Mouse (Mus musculus) G1E-ER4 (cell line): ENCODE results near the gene Ahnak. TPM values are rescaled to one million over a fixed set of nuclear protein-coding genes. Genes with fewer than 3 reads are reported as not detected.

Experiments used
- GATA1 ChIP-seq: IDR thresholded peaks from one replicate; pipeline ENCODE4 v1.8.0; 2012; ENCODE audit warnings: low read length, inconsistent platforms
- polyA plus RNA-seq: library from polyadenylated mRNA; stranded (reverse); fragments of >175 nt; gene quantifications from 2 replicates; pipeline ENCODE4 v1.2.3, GENCODE M21; 2012

Ahnak gene
- polyA plus RNA-seq, 1 experiment = 1.3 TPM

GRCm38 (mm10) chr19:9079916-9080315, 90.8 kb downstream of the Ahnak start:
- no peak for TF ChIP-seq GATA1

DNA sequence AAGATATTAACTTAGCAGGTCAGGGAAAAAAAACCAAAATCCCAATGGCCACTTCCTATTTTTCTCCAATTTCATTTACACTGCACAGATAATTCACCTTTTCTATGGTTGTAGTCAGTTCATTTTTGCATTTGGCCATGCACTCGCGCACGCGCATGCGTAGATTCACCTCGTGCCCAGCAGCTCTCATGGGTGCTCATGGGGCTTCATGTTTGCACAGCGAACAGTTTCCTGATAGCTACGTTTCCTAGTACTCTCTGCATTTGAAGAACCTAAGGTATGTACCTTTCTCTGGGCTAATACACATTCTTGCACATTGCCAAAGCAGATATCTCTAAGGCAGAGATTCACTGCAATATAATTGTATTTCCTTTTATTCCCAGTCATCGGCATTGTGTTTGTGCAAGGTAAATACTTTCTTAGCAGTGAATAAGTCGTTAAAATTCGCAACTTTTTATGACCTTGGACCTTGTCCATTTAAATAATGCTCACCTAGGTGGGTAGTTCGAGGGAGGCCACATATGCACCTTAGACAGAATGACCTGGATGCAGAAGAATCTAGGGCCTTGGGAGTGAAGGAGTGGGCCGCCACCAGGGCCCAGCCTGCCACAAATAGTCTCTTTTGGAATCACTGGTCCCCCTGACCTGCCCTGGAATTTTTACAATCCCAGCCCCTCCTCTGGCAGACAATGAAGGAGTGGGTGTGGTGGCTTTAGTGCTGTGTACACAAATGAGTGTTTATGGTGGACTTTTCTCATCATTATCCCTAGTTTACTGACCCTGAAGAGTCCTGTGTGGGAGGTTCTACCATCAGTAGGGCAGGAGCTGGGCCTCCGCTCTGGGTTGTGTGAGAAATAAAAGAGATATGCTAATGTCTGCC, 92.5 kb downstream of the Ahnak start:
- no peak for TF ChIP-seq GATA1

- TF ChIP-seq GATA1 = no peak
These were observed 93.3 kb downstream of the Ahnak start for GRCm38 (mm10) chr19:9082191-9083009.

GRCm38 (mm10) chr19:9083010-9083355, 93.9 kb downstream of the Ahnak start:
- no peak for TF ChIP-seq GATA1

- no peak for TF ChIP-seq GATA1
These were observed 98.7 kb downstream of the Ahnak start, which contains the start of gene Scgb1a1 for GRCm38 (mm10) chr19:9087821-9088220. TSS of gene Scgb1a1 (minus strand) at chr19:9087958.

- no peak for TF ChIP-seq GATA1
These were observed 101.1 kb downstream of the Ahnak start for GRCm38 (mm10) chr19:9090191-9090590.

DNA sequence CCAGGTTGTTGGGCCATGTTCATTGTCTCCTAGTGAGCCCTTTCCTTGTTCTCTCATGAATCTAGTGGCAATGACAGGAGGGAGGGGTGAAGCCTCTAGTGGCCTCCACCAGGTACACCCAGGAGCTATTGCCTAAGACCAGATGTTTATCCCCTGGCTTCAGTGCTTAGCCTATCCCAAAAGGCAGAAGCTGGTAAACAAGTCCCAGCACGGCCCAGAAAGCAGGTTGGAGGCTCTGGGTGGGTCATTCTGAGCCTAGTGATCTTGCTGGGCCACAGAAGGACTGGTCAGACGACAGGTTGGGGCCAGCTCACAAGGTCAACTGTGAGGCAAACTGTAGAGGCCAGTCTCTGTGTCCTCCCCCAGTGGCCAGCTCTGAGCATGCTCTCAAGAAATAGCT, 101.6 kb downstream of the Ahnak start:
- TF ChIP-seq GATA1 = no peak

DNA sequence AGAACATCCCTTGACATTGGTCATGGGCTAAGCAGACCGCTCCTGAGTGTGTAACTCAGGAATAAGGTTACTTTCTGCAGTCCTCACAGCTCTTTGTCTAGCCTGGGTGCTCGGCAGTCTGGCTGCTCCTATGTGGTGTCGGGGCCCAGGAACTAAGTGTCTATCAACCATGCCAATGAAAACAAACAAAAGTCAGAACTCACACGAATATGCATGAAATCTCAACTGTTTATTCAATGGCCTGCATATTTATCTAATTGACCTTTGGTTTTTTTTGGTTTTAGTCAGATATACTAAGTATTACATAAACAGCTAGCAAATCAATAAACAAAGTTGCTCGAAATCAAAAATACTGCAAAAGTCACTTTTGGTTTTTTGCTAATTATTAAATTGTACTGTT, 106.0 kb downstream of the Ahnak start:
- no peak for TF ChIP-seq GATA1

GRCm38 (mm10) chr19:9097441-9097840, 108.4 kb downstream of the Ahnak start:
- no peak for TF ChIP-seq GATA1

- no peak for TF ChIP-seq GATA1
These were observed 110.7 kb downstream of the Ahnak start for GRCm38 (mm10) chr19:9099751-9100150.

GRCm38 (mm10) chr19:9100297-9101061, 111.4 kb downstream of the Ahnak start:
- TF ChIP-seq GATA1 = no peak

DNA sequence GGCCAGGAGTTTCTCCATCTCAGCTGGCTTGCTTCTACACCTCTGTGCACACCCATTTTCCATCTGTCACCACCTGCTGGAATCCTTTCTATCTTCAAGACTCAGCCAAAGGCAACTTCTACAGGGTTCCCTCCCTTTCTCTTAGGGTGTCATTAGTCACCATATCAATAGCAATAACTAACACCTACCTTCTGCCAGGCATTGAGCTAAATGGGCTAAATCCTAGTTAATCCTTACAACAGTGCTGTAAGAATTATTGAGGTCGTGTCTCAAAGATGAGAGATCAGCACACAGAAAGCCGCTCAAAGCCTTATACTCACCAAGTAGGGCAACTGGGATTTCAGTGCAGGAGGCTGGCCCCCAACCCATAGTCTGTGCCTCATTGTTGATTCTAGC, 112.0 kb downstream of the Ahnak start:
- TF ChIP-seq GATA1 = no peak

- no peak for TF ChIP-seq GATA1
These were observed 114.9 kb downstream of the Ahnak start for GRCm38 (mm10) chr19:9103986-9104385.

- TF ChIP-seq GATA1 = no peak
These were observed 116.1 kb downstream of the Ahnak start for GRCm38 (mm10) chr19:9105101-9105685.

GRCm38 (mm10) chr19:9106096-9106495, 117.0 kb downstream of the Ahnak start:
- TF ChIP-seq GATA1 = no peak
